Mouse (Mus musculus) kidney, adult 2 months (tissue): Measurements from ENCODE around the gene Ripor3.

ENCODE experiments used
- CTCF ChIP-seq: fragments of 200-500 bp; conservative IDR thresholded peaks from 2 replicates; pipeline ENCODE4 v1.5.1; 2011; ENCODE audit warnings: low read depth, mild to moderate bottlenecking, control low read depth, low read length, moderate library complexity, mixed read lengths; ENCODE audit not compliant: insufficient read depth, insufficient read length
- POLR2A ChIP-seq: fragments of 200-500 bp; IDR thresholded peaks from one replicate; pipeline ENCODE4 v1.6.1; 2011; ENCODE audit warnings: low read depth, low read length, control low read depth

- TF ChIP-seq CTCF (no peak), POLR2A (no peak)
Measured at GRCm38 (mm10) chr2:168044681-168045287, 34.4 kb upstream of the Ripor3 start.
